Mouse (Mus musculus): ENCODE measurements around the gene 9330161L09Rik.

DNA sequence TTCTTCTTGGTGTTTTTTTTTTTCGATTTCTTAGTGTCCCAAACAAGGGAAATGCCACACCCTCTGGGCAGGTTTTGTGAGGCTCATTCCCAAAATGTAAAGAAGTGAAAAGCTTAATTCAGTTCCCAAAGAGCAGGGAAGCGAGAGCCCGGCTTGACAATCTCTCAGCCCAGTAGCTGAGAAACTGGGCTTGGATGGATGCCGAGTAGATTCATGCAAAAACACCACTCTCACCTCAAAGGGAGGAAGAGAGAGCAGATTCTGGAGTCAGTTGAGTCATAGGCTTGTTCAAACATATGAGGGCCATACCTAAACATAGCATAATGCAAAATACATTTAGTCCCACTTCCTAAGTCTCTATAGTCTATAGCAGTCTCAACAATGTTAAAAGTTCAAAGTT is 27.4 kb downstream of the 9330161L09Rik start:
- TF ChIP-seq CTCF (IDR thresholded peaks at IDR 0.05; ENCODE audit: low read depth) (no peak), EP300 (IDR thresholded peaks at IDR 0.05; ENCODE audit: low read depth) (no peak)

Data from liver, embryonic 14.5 days (tissue).